Mouse (Mus musculus) layer of hippocampus, postnatal 36 days (tissue): Measurements from ENCODE around the gene Gm49510. TPM values are rescaled to one million over a fixed set of nuclear protein-coding genes. Genes with fewer than 3 reads are reported as not detected.

Experiments used
- DNase-seq, 2 experiments: peaks; one replicate each; pipeline ENCODE4 v3.0.0; 2022
- total RNA-seq, 2 experiments: library from RNA; stranded (reverse); gene quantifications; 2 replicates each; pipeline ENCODE4 v1.2.3; 2021

Gm49510 gene
- total RNA-seq: under 1 TPM in 1 of 2 experiments, not detected in 1; 0.33 TPM

GRCm38 (mm10) chr15:78899409-78899739 is at the start of gene Gm49510:
Gm49510 (plus strand) TSS chr15:78899667.
- no peak for DNase-seq

- peak in 1 of 2 experiments; percentile 46 for DNase-seq
Observed at GRCm38 (mm10) chr15:78850059-78850824, 49.2 kb upstream of the Gm49510 start.

GRCm38 (mm10) chr15:78850944-78851343 is 48.5 kb upstream of the Gm49510 start:
- no peak for DNase-seq

- peak; percentile 87 to 88 for DNase-seq
Observed at GRCm38 (mm10) chr15:78851505-78852153, 47.8 kb upstream of the Gm49510 start.

- no peak for DNase-seq
Observed at GRCm38 (mm10) chr15:78855303-78855965, 44.0 kb upstream of the Gm49510 start, which contains the start of gene Lgals2. Lgals2 (minus strand) TSS chr15:78855529.

- peak; percentile 59 to 61 for DNase-seq
Observed at GRCm38 (mm10) chr15:78857009-78857408, 42.5 kb upstream of the Gm49510 start.

GRCm38 (mm10) chr15:78859311-78859710 is 40.2 kb upstream of the Gm49510 start:
- DNase-seq: no peak

- DNase-seq: no peak
Observed at GRCm38 (mm10) chr15:78859714-78860113, 39.8 kb upstream of the Gm49510 start.

GRCm38 (mm10) chr15:78862280-78862679 is 37.2 kb upstream of the Gm49510 start:
- no peak for DNase-seq

DNA sequence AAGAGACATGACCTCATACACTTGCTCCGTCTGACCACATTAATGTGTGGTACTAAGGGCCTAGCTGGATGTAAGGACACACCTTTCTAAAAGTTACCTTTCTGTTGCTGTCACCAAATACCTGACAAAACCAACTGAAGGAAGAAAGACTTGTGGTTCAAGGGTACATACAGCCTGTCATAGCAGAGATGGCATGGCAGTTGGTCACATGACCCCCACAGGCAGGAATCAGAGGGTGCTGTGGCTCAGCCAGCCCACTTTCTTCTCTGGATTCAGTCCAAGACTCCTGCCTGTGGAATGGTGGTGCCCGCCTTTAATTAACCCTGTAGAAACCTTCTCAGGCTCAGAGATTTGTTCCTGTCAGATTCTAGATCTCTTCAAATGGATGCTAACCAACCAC is 36.3 kb upstream of the Gm49510 start:
- DNase-seq: no peak

GRCm38 (mm10) chr15:78863852-78864253 is 35.6 kb upstream of the Gm49510 start:
- DNase-seq: no peak

DNA sequence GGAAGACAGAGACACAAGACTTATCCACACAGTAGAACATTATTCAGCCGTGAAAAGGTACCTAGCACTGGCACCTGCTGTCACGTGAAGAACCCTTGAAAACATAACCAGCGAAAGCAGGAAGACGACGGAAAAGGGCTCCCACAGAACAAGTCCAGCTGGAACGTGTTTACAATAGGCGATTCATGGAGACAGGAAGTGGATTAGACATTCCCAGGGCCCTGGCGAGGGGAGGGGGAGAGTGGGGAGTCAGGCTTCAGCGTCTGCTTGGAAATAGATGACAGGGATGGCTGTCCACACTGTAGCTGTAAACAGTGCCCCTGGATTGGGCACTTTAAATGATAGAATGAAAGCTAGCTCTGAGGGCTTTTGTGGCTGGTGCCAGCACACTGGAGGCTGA is 31.1 kb upstream of the Gm49510 start:
- DNase-seq: no peak

- no peak for DNase-seq
Observed at GRCm38 (mm10) chr15:78868826-78869233, 30.6 kb upstream of the Gm49510 start.

DNA sequence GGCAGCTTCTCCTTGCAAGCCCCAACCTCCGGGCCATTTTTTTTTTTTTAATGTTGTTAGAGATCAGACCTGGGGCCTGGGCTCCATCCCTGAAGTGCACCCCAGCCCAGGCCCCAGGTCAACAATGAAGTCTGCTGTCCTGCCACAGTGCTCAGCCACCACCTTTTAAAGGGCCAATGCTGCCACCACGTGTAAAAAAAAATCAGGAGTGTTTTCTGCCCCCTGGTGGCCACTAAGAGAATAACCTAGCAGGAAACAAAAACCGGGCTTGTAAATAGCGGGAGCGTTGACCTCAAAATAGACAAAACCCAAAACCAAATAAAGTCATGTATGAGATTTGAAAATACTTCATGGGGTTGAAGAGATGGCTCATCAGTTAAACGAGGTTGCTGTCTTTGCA is 29.7 kb upstream of the Gm49510 start:
- peak in 1 of 2 experiments; percentile 23 for DNase-seq

GRCm38 (mm10) chr15:78872021-78872608 is 27.4 kb upstream of the Gm49510 start:
- no peak for DNase-seq

GRCm38 (mm10) chr15:78873803-78874435 is 25.5 kb upstream of the Gm49510 start:
- no peak for DNase-seq

DNA sequence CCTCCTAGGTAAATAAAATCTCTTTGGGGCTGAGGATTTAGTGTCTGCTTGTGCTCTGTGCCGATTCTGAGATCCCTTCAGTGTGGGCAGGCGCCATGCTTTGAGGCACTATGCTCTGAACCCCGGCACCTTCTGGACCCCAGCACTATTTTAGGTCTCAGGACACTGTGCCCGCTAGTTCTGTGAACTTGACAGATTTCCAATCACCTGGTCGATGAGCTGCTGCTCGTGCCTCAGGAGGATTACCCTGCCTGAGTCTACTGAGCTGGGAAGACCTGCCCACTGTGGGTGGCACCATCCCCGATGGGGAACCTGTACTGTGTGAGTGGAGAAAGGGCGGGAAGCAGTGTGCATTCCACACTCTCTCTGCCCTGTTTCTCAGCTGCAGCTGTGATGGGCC is 24.5 kb upstream of the Gm49510 start:
- no peak for DNase-seq

- DNase-seq: no peak
Observed at GRCm38 (mm10) chr15:78875537-78875936, 23.9 kb upstream of the Gm49510 start.

DNA sequence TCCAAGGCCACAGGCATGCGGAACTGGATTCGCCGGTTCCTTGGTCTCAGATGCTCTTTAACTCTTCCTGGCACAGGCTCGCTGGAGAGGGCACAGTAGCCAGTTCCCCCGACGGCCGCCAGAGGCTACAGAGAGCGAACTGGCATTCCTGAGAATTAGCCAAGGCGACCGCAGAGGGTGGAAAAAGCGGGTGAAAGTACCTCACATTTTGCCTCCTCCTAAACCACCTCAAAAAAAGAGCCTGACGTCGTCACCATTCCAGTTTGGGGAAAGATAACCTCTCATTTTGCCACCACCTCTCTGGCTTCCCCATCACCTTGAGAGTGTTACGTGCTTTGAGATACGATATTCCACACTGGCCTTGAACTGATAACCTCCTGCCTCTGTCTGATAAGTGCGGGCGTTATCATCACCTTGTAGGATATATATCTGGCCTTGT is 23.2 kb upstream of the Gm49510 start:
- DNase-seq: peak; percentile 62 to 67

DNA sequence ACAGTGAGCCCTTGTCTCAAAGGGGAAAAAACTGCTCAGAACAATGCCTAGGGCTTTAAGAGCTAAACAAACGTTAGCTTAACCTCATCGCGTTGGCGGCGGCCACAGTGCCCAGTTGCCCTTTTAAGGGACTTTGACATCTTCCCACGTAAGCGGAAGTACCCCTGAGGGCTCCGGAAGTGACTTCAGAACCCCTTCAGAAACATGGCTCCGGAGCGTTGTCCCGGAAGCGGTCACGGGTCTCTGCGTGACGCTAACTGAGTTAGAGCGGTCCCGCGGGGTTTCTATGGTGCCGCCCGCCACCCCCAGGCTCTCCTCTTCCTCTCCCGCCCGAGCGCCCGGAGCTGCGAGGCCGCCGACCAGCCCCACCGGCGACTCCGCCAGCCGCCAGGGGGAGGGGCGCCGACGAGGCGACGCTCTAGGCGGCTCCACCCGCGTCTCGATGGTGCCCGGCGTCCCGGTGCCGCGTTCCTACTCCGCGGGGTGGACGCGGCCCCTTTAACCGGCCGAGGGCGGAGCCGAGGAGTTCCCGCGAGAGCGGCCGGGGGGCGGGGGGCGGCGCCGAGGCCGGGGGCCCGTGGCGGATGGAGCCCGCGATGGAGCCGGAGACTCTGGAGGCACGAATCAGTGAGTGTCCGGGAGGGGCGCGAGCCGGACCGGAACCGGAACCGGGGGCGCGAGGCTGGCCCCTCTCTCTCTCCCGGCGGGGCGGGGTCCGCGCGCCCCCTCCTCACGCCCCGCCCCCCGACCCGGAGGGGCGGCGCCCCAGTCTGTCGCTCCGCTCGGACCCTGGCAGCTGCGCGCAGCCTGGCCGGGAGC is 22.3 kb upstream of the Gm49510 start, which contains the start of gene Gga1:
Gene Gga1, plus strand, starts transcription at position 200 of the 819 bp plus-strand sequence.
- DNase-seq: peak; percentile 95

DNA sequence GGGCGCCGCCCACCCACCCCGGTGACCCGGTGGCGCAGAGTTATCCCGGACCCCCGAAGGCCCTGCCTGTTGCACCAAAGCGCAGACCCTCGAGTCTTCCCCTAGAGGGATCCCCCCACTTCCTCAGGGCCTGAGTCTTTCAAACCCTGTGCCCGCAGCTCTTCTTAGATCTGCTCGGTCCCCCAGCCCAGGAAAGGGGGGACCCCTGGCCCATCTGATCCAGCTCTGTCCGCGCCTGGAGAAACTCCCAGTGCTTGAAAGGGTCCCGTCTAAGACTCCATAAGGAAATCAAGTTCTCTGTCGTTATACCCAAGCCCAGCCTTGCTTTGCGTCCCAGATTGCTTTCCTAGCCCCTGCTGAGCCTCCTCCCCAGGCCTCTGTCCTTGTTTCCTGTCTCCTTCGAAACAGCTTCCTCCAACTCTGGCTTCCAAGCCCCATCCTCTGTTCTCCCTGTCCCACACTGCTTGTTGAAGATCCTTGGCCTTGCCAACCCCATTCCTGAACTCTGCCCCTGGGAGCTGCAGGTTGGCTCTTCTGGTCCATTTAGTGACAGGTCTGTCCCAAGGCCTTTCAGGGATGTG is 21.6 kb upstream of the Gm49510 start:
- DNase-seq: peak in 1 of 2 experiments; percentile 31
